Mouse (Mus musculus) inflammation-experienced regulatory T-cells, adult 6 months (primary cell): ENCODE measurements around the gene Nr1d2. TPM values are rescaled to one million over a fixed set of nuclear protein-coding genes. Genes with fewer than 3 reads are reported as not detected.
"Not testable (repeated sequence)": the region's sequence is repeated elsewhere in the genome, so short reads cannot be mapped to it uniquely, and the experiment has no call there.

Experiments
- ATAC-seq: one replicate; pipeline ENCODE4 v1.8.0; 2017
- polyA plus RNA-seq, 3 experiments: library from polyadenylated mRNA; unstranded; fragments of 100-300 nt; shearing (Covaris generic); gene quantifications; one replicate each; pipeline ENCODE4 v1.2.1; 2017

Gene Nr1d2
- 10 to 100 TPM in 2 of 3 experiments, 1 to 10 TPM in 1; 8.5 to 15.0 (median 13.0) TPM for polyA plus RNA-seq

DNA sequence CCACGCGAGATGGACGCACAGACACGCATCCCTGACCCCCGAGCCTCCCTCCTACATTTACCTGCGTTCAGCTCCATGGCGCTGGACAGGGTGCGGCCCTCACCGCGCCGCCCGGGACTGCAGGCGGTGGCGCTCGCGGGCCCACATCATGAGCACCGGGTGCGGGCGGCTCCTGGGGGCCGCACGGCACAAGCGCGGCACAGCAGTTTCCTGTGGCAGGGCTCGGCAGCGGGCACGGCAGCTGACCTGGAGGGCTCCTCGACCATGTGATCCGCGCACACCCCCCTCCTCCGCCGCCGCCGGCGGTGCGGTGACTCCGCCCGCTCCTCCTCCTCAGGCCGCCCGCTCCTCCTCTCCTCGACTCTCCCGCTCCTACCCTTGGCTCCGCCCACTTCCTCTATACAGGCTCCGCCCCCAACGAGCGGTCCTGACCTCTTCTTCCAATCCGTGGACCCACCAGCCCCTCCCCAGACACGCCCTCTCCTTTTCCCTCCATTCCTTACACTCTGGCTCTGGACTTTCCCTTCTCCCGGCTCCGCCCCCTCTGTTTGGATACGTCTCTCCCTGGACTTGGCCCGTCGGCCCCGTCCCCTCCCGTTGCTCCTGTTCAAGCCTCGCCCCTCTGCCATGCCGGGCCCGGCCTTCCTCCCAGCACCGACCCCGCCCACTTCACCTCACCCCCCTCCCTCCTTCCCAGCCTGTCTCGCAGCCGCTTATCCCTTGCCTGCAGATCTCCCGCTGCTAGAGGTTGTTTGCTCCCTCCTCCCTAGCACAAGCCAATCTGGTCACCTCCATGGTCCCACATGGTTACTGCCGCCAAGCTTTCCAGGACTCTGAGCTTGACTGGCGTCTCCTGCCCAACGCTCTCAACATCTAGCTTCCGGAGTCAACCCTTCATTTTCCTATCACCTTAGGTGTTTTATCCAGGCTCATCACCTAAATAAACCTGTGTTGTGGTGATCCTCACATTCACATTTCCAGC lies at the start of gene Nr1d2:
Gene Nr1d2, minus strand, starts transcription at position 378 of the 982 bp plus-strand sequence.
- ATAC-seq, result peak; percentile 77

DNA sequence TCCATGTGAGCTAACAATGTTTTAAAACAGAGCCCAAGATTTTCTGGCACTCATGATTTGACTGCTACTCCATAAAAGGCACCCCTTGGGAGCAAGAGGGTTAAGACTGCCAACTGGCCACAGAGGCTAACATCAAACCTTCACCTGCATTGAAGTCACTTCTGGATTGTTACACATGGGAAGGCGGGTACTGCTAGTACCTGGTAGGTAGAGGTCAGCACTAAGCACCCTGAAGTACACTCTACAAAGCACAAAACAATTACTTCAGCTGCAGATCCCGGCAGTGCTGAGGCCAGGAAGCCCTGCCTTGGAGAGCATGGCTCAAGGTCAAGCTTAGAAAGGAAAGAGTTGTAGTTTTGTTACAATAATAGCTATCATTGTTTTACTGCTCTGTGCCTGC lies 48.5 kb upstream of the Nr1d2 start:
- no peak for ATAC-seq

DNA sequence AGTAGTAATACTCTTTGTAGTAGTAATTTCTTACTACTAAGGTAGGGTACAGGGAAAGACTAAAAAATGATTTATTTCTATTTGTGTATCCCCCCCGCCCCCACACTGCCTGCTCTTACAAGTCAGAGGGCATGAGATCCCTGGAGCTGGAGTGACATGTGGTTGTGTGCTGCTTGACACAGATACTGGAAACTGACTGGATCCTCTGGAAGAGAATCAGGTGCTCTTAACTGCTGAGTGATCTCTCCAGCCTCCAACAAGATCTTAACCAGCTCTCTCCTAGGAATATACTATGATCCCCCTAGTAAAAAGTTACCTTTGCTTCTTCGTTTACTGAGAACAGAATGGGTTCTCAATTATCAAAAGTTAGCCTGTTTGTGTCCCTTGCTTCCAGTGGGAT lies 47.5 kb upstream of the Nr1d2 start:
- no peak for ATAC-seq

DNA sequence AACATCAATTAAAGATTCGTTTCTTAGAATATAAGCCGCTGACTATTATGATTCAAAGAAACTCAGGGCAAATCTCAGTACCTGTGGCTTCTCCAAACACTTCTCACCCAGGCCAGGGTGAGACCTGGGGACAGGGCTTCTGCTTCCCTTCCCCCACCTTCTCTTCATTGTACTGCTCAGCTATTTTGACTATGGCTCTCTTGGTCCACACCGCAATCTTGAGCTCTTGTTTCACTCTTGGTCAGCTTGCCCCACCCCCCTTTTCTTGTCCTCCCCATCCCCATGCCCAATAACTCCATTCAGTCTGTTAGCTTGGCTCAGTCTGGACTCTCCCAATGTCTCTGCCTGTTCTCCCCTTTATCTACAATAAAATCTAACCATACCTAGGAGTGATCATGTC lies 46.5 kb upstream of the Nr1d2 start:
- no peak for ATAC-seq

DNA sequence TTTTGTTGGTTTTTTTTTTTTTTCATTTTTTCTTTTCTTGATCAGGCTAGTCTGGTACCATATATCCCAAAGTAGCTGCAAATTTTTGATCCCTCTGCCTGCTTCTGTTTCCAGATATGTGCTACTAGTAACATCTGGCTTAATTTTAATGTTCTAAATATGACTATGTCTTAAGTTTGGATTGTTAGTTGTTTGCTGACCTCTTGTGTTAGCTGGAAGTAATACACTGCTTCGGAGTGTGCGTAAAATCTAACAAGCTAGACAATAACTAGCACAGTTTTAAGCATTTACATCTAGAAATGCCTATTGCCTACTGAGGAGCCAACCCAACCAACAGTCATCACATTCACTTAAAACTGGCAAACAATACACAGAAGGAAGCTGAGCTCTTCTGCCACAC lies 45.7 kb upstream of the Nr1d2 start:
- peak; percentile 67 for ATAC-seq

DNA sequence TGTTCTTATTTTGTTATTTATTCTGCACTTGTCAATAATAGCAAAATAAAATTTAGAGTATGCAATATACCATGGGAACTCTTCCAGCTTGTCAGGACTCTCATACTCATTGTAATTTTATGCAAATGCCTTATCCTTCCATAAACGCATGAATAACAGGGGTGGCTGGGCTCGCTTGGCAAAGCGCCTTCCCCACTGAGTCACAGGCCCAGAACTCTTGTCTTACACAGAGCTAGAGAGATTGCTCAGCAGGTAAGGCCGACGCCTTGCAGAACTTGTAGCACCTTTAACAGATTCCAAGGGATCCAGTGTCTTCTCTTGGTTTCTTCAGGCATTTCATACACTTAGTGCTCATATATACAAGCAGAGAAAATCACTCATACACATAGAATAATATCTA lies 41.4 kb upstream of the Nr1d2 start:
- no peak for ATAC-seq

DNA sequence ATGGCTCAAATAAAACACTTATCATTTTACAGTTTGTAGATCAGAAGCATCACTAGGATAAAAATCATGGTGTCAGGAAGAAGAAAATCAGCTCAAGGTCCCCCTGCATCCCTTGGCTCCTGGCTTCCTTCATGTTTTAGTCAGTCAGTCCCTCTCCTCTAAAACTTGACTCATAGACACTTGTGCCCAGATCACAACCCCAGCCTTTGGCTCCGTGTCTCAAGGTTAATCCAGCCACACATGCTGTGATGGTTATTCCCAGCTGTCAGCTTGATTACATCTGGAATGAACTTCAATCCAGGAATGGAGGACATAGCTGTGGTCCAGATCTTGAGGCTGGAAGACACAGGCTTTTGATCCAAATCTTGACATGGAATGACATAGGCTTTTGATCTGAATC lies 35.6 kb upstream of the Nr1d2 start:
- ATAC-seq, result no peak

DNA sequence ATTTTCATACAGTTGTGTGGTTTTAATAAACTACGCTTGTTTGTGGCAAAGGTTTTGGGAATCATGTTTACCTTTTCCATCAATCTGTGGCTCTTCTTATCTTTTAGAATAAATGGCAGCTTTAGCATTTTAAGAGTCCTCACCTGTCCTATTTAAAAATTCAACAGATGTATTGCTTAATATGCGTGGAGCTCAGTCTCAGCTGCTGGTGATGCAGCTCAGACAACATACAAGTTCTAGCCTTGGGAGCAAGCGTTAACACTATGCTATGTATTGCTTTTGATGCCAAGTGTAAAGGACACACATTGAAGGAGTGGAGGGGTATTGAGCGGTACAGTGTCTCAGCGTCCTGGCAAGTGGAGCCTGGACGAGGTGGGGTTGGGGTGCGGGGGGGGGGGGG lies 32.7 kb upstream of the Nr1d2 start:
- no peak for ATAC-seq

DNA sequence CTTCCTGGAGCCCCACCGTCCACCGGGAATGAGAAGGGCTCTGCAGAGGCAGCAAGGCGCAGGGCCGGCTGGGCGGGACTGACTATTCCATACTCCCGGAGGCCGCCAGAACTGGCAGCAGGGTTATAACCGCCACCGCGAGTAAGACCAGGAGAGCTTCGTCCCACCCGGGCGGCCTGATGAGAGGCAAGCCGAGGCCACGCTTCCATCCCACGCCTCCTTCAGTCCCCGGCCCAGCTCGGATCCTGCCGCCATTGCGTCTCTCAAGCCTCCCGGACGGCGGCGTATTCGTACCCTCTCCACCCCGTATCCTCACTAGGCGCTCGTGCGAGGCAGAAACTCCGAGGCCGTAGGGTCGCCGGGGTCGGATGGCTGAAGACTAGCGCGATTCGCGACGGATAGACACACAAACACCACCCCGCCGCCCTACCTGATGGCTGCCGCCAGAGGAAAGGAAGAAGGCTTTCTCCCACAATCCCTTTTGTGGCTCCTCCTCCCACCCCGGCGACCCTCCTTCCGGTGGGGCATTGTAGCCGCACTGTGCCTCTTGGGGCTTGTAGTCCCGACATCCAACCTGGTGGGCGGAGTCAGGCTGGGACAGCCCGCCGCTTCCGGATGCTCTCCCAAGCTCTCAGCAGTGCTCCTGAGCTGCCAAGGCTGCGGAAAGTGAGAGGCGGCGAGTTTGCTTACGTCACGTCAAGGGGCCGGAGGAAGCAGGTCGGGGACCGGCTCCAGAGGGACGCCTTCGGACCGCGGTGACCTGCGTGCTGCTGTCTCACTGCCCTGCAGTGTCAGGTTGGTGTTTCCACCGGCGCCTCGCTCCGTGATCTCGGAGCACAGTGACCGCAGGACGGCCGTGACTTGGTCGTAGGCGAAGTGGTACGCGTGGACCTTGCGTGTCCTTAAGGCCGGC lies 31.9 kb upstream of the Nr1d2 start, which contains the start of the genes Nkiras1 and Rpl15:
Gene Nkiras1, plus strand, starts transcription at position 608 of the 913 bp plus-strand sequence.
Gene Rpl15, minus strand, starts transcription at position 863 of the 913 bp plus-strand sequence.
- peak; percentile 96 for ATAC-seq

DNA sequence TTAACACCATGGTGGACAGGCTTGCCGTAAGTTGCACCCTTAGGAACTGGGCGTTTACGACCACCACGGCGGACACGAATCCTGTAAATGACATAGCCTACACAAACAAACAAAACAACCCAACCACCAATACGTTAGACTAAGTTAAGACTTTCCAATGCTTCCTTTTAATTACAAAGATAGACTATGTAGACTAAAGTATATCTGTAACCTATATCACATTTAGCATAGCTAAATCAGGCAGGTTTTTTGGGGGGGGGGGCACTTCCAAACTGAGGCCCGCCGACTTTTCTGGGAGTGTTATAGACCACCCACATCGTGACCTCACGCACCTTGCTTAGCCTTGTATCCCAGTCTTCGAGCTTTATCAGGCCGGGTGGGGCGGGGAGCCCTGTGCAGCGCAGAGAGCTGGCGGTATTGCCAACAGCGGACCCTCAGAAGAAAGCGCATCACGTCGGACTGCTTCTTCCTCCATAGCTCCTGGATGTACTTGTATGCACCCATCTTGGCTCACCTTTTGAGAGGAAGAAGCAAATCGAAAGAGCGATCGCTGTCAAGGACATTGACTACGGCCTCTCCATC lies 31.1 kb upstream of the Nr1d2 start:
- peak; percentile 0 for ATAC-seq

DNA sequence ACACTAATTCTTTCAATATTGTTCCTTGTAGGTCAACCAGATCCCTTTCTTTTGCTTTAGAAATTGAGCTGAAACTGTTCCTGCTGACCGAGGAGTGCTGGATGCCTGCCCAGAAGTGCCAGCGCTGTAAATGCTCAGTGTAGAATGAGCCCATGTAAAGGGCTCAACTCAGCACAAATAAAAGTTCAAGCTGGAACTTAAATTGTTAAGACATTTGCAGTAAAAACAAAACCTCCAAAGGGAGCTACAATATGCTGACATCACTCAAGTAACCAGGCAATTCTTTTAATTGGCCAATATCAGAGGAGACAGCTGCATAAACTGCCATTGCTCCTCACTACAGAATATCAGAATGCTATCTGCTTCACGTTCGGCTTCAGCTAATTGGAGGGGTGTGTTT lies 24.5 kb upstream of the Nr1d2 start:
- no peak for ATAC-seq

DNA sequence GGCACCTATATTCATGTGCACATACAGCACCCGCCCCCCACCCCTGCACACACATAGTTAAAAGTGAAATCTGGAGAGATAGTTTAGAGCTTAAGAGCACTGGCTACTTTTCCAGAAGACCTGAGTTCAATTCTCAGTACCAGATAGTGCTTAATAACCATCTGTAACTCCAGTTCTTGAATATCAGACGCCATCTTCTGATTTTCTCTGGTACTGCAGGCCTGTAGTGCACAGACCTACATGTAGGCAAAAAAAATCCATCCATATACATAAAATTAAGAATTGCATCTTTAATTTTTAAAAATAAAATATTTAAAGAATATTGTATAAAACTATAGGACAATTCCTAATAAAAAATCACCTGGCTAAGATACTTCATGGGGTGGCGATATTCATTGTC lies 22.3 kb upstream of the Nr1d2 start:
- ATAC-seq, result no peak

DNA sequence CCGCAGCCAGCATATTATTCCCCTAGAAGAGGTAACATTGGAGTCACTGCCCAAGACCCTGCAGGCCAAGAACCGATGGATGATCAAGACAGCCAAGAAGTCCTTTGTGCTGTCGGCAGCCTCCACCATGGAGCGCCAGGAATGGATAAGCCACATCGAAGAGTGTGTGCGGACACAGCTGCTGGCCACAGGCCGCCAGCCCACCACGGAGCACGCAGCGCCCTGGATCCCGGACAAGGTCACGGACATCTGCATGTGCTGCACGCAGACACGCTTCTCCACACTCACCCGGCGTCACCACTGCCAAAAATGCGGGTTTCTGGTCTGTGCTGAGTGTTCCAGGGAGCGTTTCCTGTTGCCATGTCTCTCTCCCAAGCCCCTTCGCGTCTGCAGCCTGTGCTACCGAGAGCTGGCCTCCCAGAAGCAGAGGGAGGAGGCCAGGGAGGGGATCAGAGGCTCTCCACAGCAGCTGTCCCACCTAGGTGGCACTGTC lies 3.8 kb upstream of the Nr1d2 start:
- no peak for ATAC-seq

DNA sequence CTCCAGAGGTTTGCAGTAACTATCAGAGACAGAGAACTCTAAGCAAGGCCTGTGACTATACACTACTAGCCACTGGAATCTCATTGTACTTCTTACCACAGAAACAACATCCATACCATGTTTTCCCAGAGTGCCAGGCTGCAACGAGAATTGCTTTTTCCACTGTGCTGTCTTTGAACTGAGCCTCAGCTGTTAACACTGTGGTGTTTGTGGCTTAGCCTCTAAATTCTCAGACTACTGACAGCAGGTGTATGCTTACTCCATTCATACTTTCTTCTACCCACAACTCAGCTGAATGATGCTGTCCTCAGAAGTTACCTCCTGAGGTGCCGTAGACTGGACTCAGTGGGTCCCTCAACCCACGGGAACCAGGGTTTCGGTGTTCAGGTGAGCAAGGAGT lies 2.9 kb upstream of the Nr1d2 start:
- ATAC-seq, result no peak

DNA sequence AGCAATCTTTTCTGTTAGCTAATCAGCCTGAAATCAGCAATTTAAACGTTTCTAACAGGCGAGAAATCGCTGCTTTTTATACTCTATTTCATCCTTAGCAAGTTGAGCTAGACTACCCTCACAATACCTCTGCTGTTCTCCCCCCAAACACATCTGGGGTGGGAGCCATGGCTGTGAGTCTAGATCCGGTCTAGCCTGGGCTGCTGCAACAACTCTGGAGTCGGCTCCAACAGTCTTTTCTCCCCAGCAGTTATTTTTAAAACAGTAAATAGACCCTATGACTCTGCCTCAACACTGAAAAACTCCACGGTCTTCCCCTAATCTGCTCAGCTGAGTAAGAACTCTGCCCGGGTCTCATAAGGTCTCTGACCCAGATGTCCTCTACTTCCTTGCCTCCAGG lies 1.2 kb upstream of the Nr1d2 start:
- ATAC-seq, result no peak

DNA sequence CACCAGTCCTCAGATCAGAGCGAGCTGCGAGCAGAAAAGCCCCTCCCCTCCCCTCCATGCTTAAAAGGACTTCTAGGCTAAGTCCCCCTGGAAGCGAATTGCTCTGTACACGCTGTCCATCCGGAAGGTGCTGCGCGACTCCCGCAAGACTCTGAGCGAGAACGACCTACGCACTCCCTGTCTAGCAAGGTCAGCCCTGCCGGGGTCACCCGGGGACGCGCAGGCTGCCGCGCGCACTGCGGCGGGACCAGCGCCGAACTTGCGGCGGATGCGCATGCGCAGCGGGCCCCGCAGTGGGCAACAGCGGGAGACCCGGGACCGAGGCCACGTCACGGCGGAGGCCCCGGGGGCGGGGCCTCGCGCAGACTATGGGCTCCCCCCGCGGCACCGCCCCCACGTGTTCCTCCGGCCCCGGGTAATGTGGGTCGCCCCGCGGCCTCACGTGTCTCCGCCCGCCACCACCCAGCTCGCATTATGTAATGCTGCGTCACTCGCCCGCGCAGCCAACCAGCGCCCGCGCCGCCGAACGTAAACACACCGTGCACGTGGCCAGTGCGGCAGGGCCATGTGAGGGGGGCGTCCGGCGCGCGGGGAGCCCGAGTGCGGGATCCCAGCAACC lies 687 bp downstream of the Nr1d2 start:
- ATAC-seq, result peak; percentile 80

DNA sequence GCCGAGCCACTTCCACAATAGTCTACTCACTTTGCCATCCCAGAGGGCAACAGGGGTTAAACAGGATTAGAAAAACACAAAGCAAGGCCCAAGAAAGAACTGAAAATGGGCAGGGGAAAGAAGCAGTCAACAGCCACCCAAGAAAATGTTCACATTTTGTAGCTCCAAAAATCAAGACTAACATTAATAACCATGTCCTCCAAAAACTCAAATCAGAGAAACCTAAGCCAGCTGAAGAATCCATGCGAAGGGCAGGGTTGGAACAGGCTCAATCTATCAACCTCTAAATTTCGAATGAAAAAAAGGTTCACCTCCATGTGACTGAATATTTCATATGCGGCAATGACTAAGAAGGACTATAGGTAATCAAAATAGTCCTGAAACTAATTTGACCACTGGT lies 1.5 kb downstream of the Nr1d2 start:
- no peak for ATAC-seq

DNA sequence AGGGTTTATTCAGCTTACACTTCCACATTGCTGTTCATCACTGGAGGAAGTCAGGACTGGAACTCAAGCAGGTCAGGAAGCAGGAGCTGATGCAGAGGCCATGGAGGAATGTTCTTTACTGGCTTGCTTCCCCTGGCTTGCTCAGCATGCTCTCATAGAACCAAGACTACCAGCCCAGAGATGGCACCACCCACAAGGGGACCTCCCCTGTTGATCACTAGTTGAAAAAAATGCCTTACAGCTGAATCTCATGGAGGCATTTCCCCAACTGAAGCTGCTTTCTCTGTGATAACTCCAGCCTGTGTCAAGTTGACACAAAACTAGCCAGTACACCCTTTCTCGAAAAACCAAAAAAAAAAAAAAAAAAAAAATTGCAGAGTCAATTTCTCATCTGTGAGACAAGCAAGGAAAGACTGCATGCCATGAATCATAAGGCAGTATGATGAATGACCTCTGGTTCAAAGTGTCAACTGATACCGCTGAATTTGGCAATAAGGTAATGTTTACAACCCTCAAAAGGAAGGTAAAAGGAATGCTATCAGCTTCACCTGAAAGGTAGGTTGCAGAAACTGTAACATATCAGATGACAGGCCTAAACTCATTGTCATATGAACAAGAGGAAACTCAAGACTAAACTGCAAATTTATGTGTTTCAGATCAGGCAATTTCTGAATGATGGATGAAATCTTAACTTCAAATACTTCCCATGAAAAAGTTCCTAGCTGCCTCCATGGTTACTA lies 2.3 kb downstream of the Nr1d2 start:
- not testable (repeated sequence) for ATAC-seq

DNA sequence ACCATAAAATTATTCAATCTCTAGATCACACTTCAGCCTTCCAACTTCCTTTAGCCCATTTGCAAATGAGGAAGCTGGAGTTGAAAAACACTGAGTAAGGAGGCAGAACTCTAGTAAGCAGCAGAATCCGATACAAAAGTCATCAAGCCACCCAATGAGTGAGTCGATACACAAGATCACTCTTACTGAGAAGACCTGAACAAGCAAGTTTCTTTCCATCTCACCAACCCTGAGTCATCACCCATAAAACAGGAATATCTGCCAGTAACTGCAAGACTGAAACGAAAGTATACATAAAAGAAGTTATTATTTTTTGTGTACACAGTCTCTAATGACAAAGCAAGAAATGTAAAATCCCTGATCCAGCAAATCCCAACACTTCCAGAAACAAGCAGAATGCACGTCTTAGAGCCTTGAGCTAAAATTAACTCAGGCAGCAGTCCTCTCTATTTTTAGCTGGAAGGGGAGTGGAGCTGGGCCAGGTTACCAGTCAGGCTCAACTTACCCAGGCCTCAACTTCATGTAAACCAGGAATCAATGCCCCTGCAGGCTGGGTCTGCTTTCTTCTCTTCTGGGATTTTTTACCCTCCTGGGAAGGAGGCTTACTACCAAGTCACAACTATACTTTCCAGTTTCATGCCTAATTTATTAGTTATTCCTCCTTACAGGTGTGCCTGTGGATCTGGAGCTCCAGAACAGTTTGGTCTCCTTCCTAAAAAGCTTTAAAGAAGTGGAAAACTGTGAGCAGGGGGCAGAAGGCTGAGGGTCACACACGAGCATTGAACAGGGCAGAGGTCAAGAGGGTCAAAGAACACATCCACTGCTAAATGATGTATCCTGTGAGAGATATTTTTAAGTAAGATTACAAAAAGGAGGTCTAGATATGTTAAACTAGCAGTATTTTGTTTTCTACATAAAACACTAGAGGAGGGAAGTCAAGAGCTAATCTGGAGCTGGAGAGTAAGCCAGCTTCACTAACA lies 4.7 kb downstream of the Nr1d2 start:
- no peak for ATAC-seq

DNA sequence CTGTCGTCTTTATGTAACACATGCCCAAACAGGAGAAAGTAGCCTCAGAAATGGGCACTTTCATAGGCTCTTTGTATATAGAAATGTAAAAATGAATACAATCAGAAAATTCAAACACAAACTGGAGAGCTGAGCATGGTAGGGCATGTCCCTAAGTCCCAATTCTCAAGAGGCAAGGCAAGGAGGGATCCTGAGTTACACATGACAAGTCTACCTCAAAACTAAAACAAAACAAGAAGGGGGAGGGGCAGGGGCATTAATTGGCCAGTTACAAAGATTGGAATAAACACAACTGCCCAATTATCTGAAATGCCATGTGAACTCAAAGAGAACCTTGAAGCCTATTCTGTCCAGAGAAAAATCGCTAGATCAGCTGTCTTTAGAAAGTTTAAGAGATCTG lies 5.9 kb downstream of the Nr1d2 start:
- ATAC-seq, result no peak
